Mouse (Mus musculus) heart, embryonic 10.5 days (tissue): ENCODE measurements at regions not wholly inside any gene's neighbourhood (a gene's known extent, or its start where the extent isn't known, plus 50 kb on each side); places are given as distances from the start of the nearest gene placed in this dataset.

ENCODE experiments used
- DNase-seq: peaks from one replicate; pipeline ENCODE4 v3.0.0-alpha.2; 2017; ENCODE audit warnings: low spot score
- H3K27ac ChIP-seq: fragments of 300-500 bp; sonication (generic); 2 replicates; pipeline ENCODE4 v1.5.1; 2016; ENCODE audit warnings: mild to moderate bottlenecking
- H3K27me3 ChIP-seq: fragments of 300-500 bp; sonication (generic); 2 replicates; pipeline ENCODE4 v1.6.1; 2016; ENCODE audit warnings: mild to moderate bottlenecking; ENCODE audit not compliant: poor library complexity, insufficient read depth, severe bottlenecking
- H3K36me3 ChIP-seq: fragments of 300-500 bp; sonication (generic); 2 replicates; pipeline ENCODE4 v1.6.1; 2016; ENCODE audit warnings: mild to moderate bottlenecking, moderate library complexity
- H3K4me1 ChIP-seq: fragments of 300-500 bp; sonication (generic); 2 replicates; pipeline ENCODE4 v1.6.1; 2016; ENCODE audit warnings: mild to moderate bottlenecking
- H3K4me3 ChIP-seq: fragments of 300-500 bp; sonication (generic); 2 replicates; pipeline ENCODE4 v1.5.1; 2016; ENCODE audit warnings: mild to moderate bottlenecking, moderate library complexity
- H3K9me3 ChIP-seq: fragments of 300-500 bp; sonication (generic); 2 replicates; pipeline ENCODE4 v1.6.1; 2016; ENCODE audit warnings: mild to moderate bottlenecking, moderate library complexity
- WGBS: fragments of 180-500 bp; shearing (Covaris S2); methylation state at CpG from one replicate; pipeline ENCODE4 v1.1.7; 2016; 5-methylcytosine and 5-hydroxymethylcytosine counted together

DNA sequence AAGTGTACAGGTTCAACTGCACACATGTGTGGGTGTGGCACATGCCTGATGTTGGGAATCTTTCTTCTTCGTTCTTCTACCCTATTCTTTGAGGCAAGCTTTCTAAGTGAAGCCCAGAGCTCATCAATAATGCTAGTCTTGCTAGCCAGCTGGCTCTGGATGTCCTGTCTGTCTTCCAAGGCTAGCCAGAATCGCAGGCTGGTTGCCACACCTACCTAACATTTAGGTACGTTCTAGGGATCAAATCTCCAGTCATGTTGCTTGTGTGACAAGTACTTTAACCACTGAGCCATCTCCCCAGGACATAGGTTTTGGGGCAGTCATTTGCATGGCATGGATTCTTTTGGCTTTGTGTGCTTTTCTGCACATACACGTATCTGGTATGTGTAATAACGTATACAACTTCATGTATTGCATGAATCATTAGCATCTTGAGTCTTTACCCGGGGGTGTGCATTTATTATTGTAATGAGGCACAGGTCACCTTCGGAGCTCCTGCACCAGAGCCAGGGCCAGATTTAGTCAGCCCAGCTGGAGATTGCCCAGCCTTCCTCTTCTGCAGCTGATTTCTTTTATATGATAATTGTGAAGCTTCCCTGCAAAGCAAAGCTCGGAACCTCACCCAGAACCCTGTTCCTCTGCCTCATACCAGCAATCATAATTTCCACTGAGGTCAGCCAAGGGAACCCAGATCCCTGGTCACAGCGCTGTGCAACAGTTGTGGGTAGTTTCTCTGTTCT is 50.8 kb upstream of the Ivns1abp start:
- Histone ChIP-seq H3K9me3 (no peaks in the 10 kb centered on the region), H3K4me1 (peaks cover 17% of the 10 kb centered on the region), H3K4me3 (no peak overlapping the region), H3K27me3 (no peaks in the 10 kb centered on the region), H3K27ac (no peak overlapping the region), H3K36me3 (no peaks in the 10 kb centered on the region)
- DNase-seq = no peak
- 79% methylated on average over 9 of the region's 9 CpGs for WGBS
